Comparison of ENCODE assay signal across 9 mouse cellular contexts in genomic region chr8:11013258-11013657, GRCm38 (mm10). TPM values are rescaled to one million over a fixed set of nuclear protein-coding genes. Genes with fewer than 3 reads are reported as not detected.
DNase-seq lines count a peak whose midpoint lies in the region; TF ChIP-seq lines count a peak whose summit lies in the region.
"Had no signal": no experiment of that assay in that cellular context is flagged by ENCODE, and none has a peak within 500 bp of the region (broad histone marks: within the 10 kb centered on the region; RNA-seq: fewer than 3 reads in every experiment).

No protein-coding gene starts in this region.

- H3K27me3 ChIP-seq in testis, adult 2 months (ENCODE audit: control insufficient read depth, insufficient read depth, low read length), result no peaks in the 10 kb centered on the region
- peaks cover 8% of the 10 kb centered on the region for H3K27me3 ChIP-seq in myocyte (ENCODE audit: control insufficient read depth, insufficient read depth, insufficient read length)

- no peak overlapping the region for H3K4me3 ChIP-seq in testis, adult 2 months (ENCODE audit: control insufficient read depth, low read depth, low read length)
- no peak overlapping the region for H3K4me3 ChIP-seq in gastrocnemius, adult 2 months
- H3K4me3 ChIP-seq in myocyte, result no peak overlapping the region

- no peak overlapping the region for H3ac ChIP-seq in myocyte (ENCODE audit: control insufficient read depth, insufficient read length)

- peak; percentile 12; the same call in 1 of the 2 replicates for TF ChIP-seq CTCF in testis, adult 2 months (IDR thresholded peaks at IDR 0.05; ENCODE audit: control insufficient read depth, insufficient read depth, insufficient replicate concordance, low read depth, low read length)
- peak; percentile 81 for TF ChIP-seq CTCF in gastrocnemius, adult 2 months (IDR thresholded peaks at IDR 0.05)

- H3K4me2 ChIP-seq in myocyte (ENCODE audit: low read depth), result no peak overlapping the region

- intact Hi-C loops in gastrocnemius, adult 2 months (cut with DNase I), result loop anchor here (2.0 to 5.0 kb wide), 2 partner anchors 79 to 436 kb away; no protein-coding TSS in a partner anchor

- no peak for TF ChIP-seq POLR2A in testis, adult 2 months (IDR thresholded peaks at IDR 0.05; ENCODE audit: control insufficient read depth, low read depth, low read length)
- no peak for TF ChIP-seq POLR2A in myocyte (IDR thresholded peaks at IDR 0.05; ENCODE audit: insufficient read length, low read depth)

- no peaks in the 10 kb centered on the region for H3K79me2 ChIP-seq in myocyte (ENCODE audit: control insufficient read depth, insufficient read depth)

- no peaks in the 10 kb centered on the region for H3K36me3 ChIP-seq in testis, adult 2 months (ENCODE audit: control insufficient read depth, insufficient read depth, low read length)
- H3K36me3 ChIP-seq in myocyte (ENCODE audit: control insufficient read depth, insufficient read depth), result no peaks in the 10 kb centered on the region
- H3K36me3 ChIP-seq: G1E had no signal

- H3K4me1 ChIP-seq in testis, adult 2 months (ENCODE audit: control insufficient read depth, insufficient read depth, low read length), result peaks cover 9% of the 10 kb centered on the region

- DNase-seq in cerebellum, adult 18-20 months, result peak; percentile 51 to 60
- no peak for DNase-seq in cerebellum, adult 9-11 months
- DNase-seq in testis, postnatal 14 days (ENCODE audit: low spot score), result no peak
- DNase-seq in gastrocnemius, adult 2 months, result peak; percentile 69
- peak; percentile 68 to 84 for DNase-seq in kidney, postnatal 25 days
- peak; percentile 73 for DNase-seq in thymus, postnatal 14 days

- H3K27ac ChIP-seq in testis, adult 2 months (ENCODE audit: control insufficient read depth, insufficient read depth, low read depth, low read length), result no peak overlapping the region
- H3K27ac ChIP-seq in gastrocnemius, adult 2 months, result peak overlapping the region; percentile 71

TF ChIP-seq in myocyte, 11 proteins besides CTCF, POLR2A, EP300 and RAD21:
- TF ChIP-seq MYOG (IDR thresholded peaks at IDR 0.05; ENCODE audit: control insufficient read depth in 1 of 3, insufficient read depth in 1 of 3, insufficient read length in 2 of 3, low read depth in 2 of 3), result peak in 1 of 3 experiments; percentile 37
- no peak for TF ChIP-seq USF1 (IDR thresholded peaks at IDR 0.05; ENCODE audit: low read depth)
- no peak for TF ChIP-seq REST (IDR thresholded peaks at IDR 0.05; ENCODE audit: insufficient read depth, insufficient read length)
- TF ChIP-seq MYOD1 (IDR thresholded peaks at IDR 0.05; ENCODE audit: control insufficient read depth in 1 of 3, insufficient read length in 2 of 3, low read depth in 2 of 3), result peak in 2 of 3 experiments; percentile 66 to 72
- no peak for TF ChIP-seq E2F4 (IDR thresholded peaks at IDR 0.05; ENCODE audit: insufficient read depth)

RNA-seq across cellular contexts. Expression of gene Irs2, which starts 5.0 kb away (rescaled TPM):
- polyA plus RNA-seq in testis, adult 2 months (2012; rRNA removed), result 2.5 TPM in 2 replicates
- total RNA-seq in gastrocnemius, adult 2 months (2021), result 10 to 100 TPM; 28.2 to 44.8 TPM
- polyA plus RNA-seq in myocyte (2012; fragmentation: generic; extraction: Trizol), result 2.0 TPM

Comparison
In these comparisons a context has a peak if more than half of its experiments do, and no peak if none do; other contexts are left out.
1. DNase-seq: peak in cerebellum, adult 18-20 months (2 of 2), gastrocnemius, adult 2 months (single experiment), kidney, postnatal 25 days (2 of 2) and thymus, postnatal 14 days (single experiment); none in cerebellum, adult 9-11 months (single experiment) and testis, postnatal 14 days (single experiment).